ENCODE assay signal across 27 mouse cellular contexts in the genomic region with DNA sequence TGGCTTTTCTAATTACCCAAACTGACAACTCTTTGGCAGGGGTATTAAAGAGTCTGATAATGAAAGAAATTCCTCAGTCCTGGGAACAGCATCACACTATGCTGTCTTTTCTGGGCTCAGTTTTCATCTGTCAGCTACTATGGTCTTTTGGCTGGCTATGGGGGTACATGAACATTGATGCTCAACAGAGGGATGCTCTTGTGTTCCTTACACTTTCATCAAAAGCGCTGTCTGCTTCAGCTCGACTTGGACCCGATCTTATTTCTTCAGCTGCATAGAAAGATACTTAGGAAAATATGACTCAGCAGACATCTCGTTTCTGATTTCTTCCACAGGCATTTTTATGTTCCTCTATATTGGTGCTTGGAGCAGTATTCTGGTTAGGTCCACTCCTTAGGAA.
DNase-seq lines count a peak whose midpoint lies in the region; ATAC-seq and TF ChIP-seq lines count a peak whose summit lies in the region.
"Had no signal": no experiment of that assay in that cellular context is flagged by ENCODE, and none has a peak within 500 bp of the region (broad histone marks: within the 10 kb centered on the region; RNA-seq: fewer than 3 reads in every experiment).

No protein-coding gene starts in this region.

- no peak for TF ChIP-seq RAD21 in CH12.LX (IDR thresholded peaks at IDR 0.05; ENCODE audit: low read depth, low read length)

- TF ChIP-seq CTCF in kidney, postnatal 0 days (IDR thresholded peaks at IDR 0.05; ENCODE audit: low read depth): no peak
- TF ChIP-seq CTCF in CH12.LX (conservative IDR thresholded peaks at IDR 0.05 in 1 of 2, IDR thresholded peaks at IDR 0.05 in 1 of 2; ENCODE audit: low read depth in 2 of 2, low read length in 2 of 2): no peak

- H3K27me3 ChIP-seq in kidney, postnatal 0 days (ENCODE audit: insufficient read depth, low read length): no peaks in the 10 kb centered on the region
- H3K27me3 ChIP-seq in CH12.LX (replicated peaks) (no peaks in the 10 kb centered on the region), myocyte (ENCODE audit: control insufficient read depth, insufficient read depth, insufficient read length) (no peaks in the 10 kb centered on the region)
- H3K27me3 ChIP-seq: embryonic facial prominence, embryonic 12.5 days; heart, embryonic 15.5 days; hindbrain, embryonic 13.5 days; liver, embryonic 13.5 days; midbrain, embryonic 12.5 days had no signal

- no peaks in the 10 kb centered on the region for H3K4me1 ChIP-seq in kidney, postnatal 0 days (replicated peaks; ENCODE audit: insufficient read depth, low read length)
- no peaks in the 10 kb centered on the region for H3K4me1 ChIP-seq in CH12.LX (ENCODE audit: control insufficient read depth in 1 of 2, insufficient read depth in 2 of 2)
- H3K4me1 ChIP-seq: embryonic facial prominence, embryonic 12.5 days; heart, embryonic 10.5 days; heart, embryonic 15.5 days; hindbrain, embryonic 13.5 days; liver, embryonic 13.5 days; midbrain, embryonic 12.5 days had no signal

- no peak overlapping the region for H3K4me2 ChIP-seq in kidney, postnatal 0 days (ENCODE audit: low read length)
- no peak overlapping the region for H3K4me2 ChIP-seq in CH12.LX (ENCODE audit: insufficient read depth, low read depth, poor library complexity, severe bottlenecking)
- H3K4me2 ChIP-seq in myocyte (ENCODE audit: low read depth): peak overlapping the region; percentile 41
- H3K4me2 ChIP-seq: embryonic facial prominence, embryonic 12.5 days; heart, embryonic 15.5 days; hindbrain, embryonic 13.5 days; liver, embryonic 13.5 days; midbrain, embryonic 12.5 days had no signal

- no peak for ATAC-seq in kidney, postnatal 0 days (replicated peaks; ENCODE audit: low FRiP score, low read depth)
- ATAC-seq: activated CD4-positive, CD25-positive, alpha-beta regulatory T cell, adult 4 months; intestine, postnatal 0 days had no signal

- no peaks in the 10 kb centered on the region for H3K36me3 ChIP-seq in kidney, postnatal 0 days (ENCODE audit: insufficient read depth, low read length)
- no peaks in the 10 kb centered on the region for H3K36me3 ChIP-seq in CH12.LX (replicated peaks in 1 of 2; ENCODE audit: control insufficient read depth in 1 of 2, insufficient read depth in 1 of 2, low read length in 1 of 2)
- H3K36me3 ChIP-seq in myocyte (ENCODE audit: control insufficient read depth, insufficient read depth): no peaks in the 10 kb centered on the region
- H3K36me3 ChIP-seq: embryonic facial prominence, embryonic 12.5 days; heart, embryonic 10.5 days; heart, embryonic 15.5 days; hindbrain, embryonic 13.5 days; liver, embryonic 13.5 days; midbrain, embryonic 12.5 days had no signal

- dilution Hi-C loops in CH12.LX (cut with MboI; ENCODE audit: extremely low pct_ligation_motif_present, extremely low pct_unique_long_range_greater_than_20kb, low sequenced_read_pairs): no loop called here

- no peaks in the 10 kb centered on the region for H3K9me3 ChIP-seq in kidney, postnatal 0 days (replicated peaks; ENCODE audit: low read length)
- H3K9me3 ChIP-seq in CH12.LX (replicated peaks; ENCODE audit: low read length): no peaks in the 10 kb centered on the region
- H3K9me3 ChIP-seq: embryonic facial prominence, embryonic 12.5 days; heart, embryonic 10.5 days; heart, embryonic 15.5 days; hindbrain, embryonic 13.5 days; liver, embryonic 13.5 days; midbrain, embryonic 12.5 days had no signal

- no peak overlapping the region for H3ac ChIP-seq in myocyte (ENCODE audit: control insufficient read depth, insufficient read length)

- no peak for TF ChIP-seq EP300 in CH12.LX (IDR thresholded peaks at IDR 0.05; ENCODE audit: low read length)

- in situ Hi-C loops in CH12.LX (cut with MboI; ENCODE audit: low pct_ligation_motif_present, low pct_unique_long_range_greater_than_20kb, low sequenced_read_pairs): no loop called here

- H3K4me3 ChIP-seq in kidney, postnatal 0 days (replicated peaks; ENCODE audit: low read depth, low read length): no peak overlapping the region
- H3K4me3 ChIP-seq in CH12.LX (replicated peaks in 1 of 3; ENCODE audit: low read depth in 2 of 3, low read length in 2 of 3, poor library complexity in 1 of 3) (no peak overlapping the region), myocyte (no peak overlapping the region)
- H3K4me3 ChIP-seq: embryonic facial prominence, embryonic 12.5 days; erythroblast, embryonic 14.5 days; heart, embryonic 10.5 days; heart, embryonic 15.5 days; hindbrain, embryonic 13.5 days; liver, embryonic 13.5 days; midbrain, embryonic 12.5 days had no signal

- H3K79me2 ChIP-seq in CH12.LX (replicated peaks; ENCODE audit: control insufficient read depth, extremely low read depth, insufficient read depth, poor library complexity, severe bottlenecking) (no peaks in the 10 kb centered on the region), myocyte (ENCODE audit: control insufficient read depth, insufficient read depth) (no peaks in the 10 kb centered on the region)

- TF ChIP-seq POLR2A in CH12.LX (IDR thresholded peaks at IDR 0.05; ENCODE audit: low read depth, low read length): no peak
- TF ChIP-seq POLR2A in myocyte (IDR thresholded peaks at IDR 0.05; ENCODE audit: insufficient read length, low read depth): no peak

- H3K27ac ChIP-seq in kidney, postnatal 0 days: no peak overlapping the region
- no peak overlapping the region for H3K27ac ChIP-seq in CH12.LX (ENCODE audit: insufficient read depth, low read depth)
- H3K27ac ChIP-seq: embryonic facial prominence, embryonic 12.5 days; heart, embryonic 10.5 days; heart, embryonic 15.5 days; hindbrain, embryonic 13.5 days; liver, embryonic 13.5 days; midbrain, embryonic 12.5 days had no signal

- H3K9ac ChIP-seq in kidney, postnatal 0 days (ENCODE audit: low read depth, low read length): no peak overlapping the region
- H3K9ac ChIP-seq in CH12.LX (ENCODE audit: insufficient read depth, low read depth): no peak overlapping the region
- H3K9ac ChIP-seq: embryonic facial prominence, embryonic 12.5 days; heart, embryonic 15.5 days; hindbrain, embryonic 13.5 days; liver, embryonic 13.5 days; midbrain, embryonic 12.5 days had no signal

- 65% methylated on average over 4 of the region's 4 CpGs for WGBS in kidney, postnatal 0 days

- peak; percentile 18 for DNase-seq in kidney, postnatal 0 days (ENCODE audit: low spot score)
- DNase-seq in kidney, adult 8-10 months: no peak
- DNase-seq in 3T3-L1 (ENCODE audit: low read depth, low spot score) (peak; percentile 56), CH12.LX (ENCODE audit: extremely low read depth) (no peak)
- DNase-seq in cerebellum, postnatal 4 days (ENCODE audit: low spot score in 2 of 2): no peak
- DNase-seq: adrenal gland, adult 2 months; adrenal gland, postnatal 36 days; cerebellum, adult 2 months; cerebellum, postnatal 14 days; gastrocnemius, postnatal 25 days; heart, adult 11 months; heart, postnatal 36 days; kidney, postnatal 25 days; left cerebral cortex, postnatal 4 days; liver, embryonic 13.5 days; lung, adult 18-20 months; lung, postnatal 36 days; thymus, postnatal 4 days had no signal

TF ChIP-seq in CH12.LX, 34 proteins besides CTCF, POLR2A, EP300 and RAD21:
- TF ChIP-seq NELFE (IDR thresholded peaks at IDR 0.05; ENCODE audit: low read depth, low read length) (no peak), MYC (IDR thresholded peaks at IDR 0.05; ENCODE audit: low read depth, low read length) (no peak), CHD1 (IDR thresholded peaks at IDR 0.05; ENCODE audit: low read depth, low read length) (no peak), JUND (conservative IDR thresholded peaks at IDR 0.05; ENCODE audit: low read depth, low read length) (peak; percentile 51; the same call in 1 of the 2 replicates), ZKSCAN1 (IDR thresholded peaks at IDR 0.05; ENCODE audit: borderline replicate concordance, low read depth, low read length) (no peak), CHD2 (IDR thresholded peaks at IDR 0.05; ENCODE audit: low read length) (no peak)
TF ChIP-seq in CH12.LX: peak in this region for 1.

TF ChIP-seq in myocyte, 11 proteins besides CTCF, POLR2A, EP300 and RAD21:
- no peak for TF ChIP-seq MAX (IDR thresholded peaks at IDR 0.05; ENCODE audit: low read depth)
- TF ChIP-seq REST (IDR thresholded peaks at IDR 0.05; ENCODE audit: insufficient read depth, insufficient read length): no peak
- no peak for TF ChIP-seq TCF3 (IDR thresholded peaks at IDR 0.05; ENCODE audit: insufficient read length, low read depth)
- no peak for TF ChIP-seq POLR2AphosphoS2 (IDR thresholded peaks at IDR 0.05; ENCODE audit: insufficient read length, low read depth)
- no peak for TF ChIP-seq CEBPB (IDR thresholded peaks at IDR 0.05; ENCODE audit: insufficient read depth, poor library complexity, severe bottlenecking)
- TF ChIP-seq E2F4 (IDR thresholded peaks at IDR 0.05; ENCODE audit: insufficient read depth): no peak
- no peak for TF ChIP-seq SRF (IDR thresholded peaks at IDR 0.05; ENCODE audit: control insufficient read depth, insufficient read length, low read depth)
- no peak for TF ChIP-seq USF1 (IDR thresholded peaks at IDR 0.05; ENCODE audit: low read depth)
- no peak for TF ChIP-seq TCF12 (IDR thresholded peaks at IDR 0.05; ENCODE audit: insufficient read depth, poor library complexity, severe bottlenecking)
- TF ChIP-seq MYOD1 (IDR thresholded peaks at IDR 0.05; ENCODE audit: control insufficient read depth in 1 of 3, insufficient read length in 2 of 3, low read depth in 2 of 3): no peak
- no peak for TF ChIP-seq MYOG (IDR thresholded peaks at IDR 0.05; ENCODE audit: control insufficient read depth in 1 of 3, insufficient read depth in 1 of 3, insufficient read length in 2 of 3, low read depth in 2 of 3)
TF ChIP-seq in myocyte: peak in this region for 0.

Comparison
In these comparisons a context has a peak if more than half of its experiments do, and no peak if none do; other contexts are left out.
1. DNase-seq: peak in kidney, postnatal 0 days (single experiment) and 3T3-L1 (single experiment); none in kidney, adult 8-10 months (0 of 2), CH12.LX (single experiment) and cerebellum, postnatal 4 days (0 of 2).